Mouse (Mus musculus) embryonic facial prominence, embryonic 15.5 days (tissue): ENCODE data around the gene Mllt3. TPM values are rescaled to one million over a fixed set of nuclear protein-coding genes. Genes with fewer than 3 reads are reported as not detected.

Source experiments
- ATAC-seq: fragments of 200-750 bp; cut with Nextera tagmentation; 2 replicates; pipeline ENCODE4 v1.8.0; 2017; ENCODE audit warnings: low read depth, moderate TSS enrichment; ENCODE audit not compliant: insufficient number of reproducible peaks, low FRiP score, low TSS enrichment
- H3K27ac ChIP-seq: fragments of 300-500 bp; sonication (generic); replicated peaks from 2 replicates; pipeline ENCODE4 v1.5.1; 2015; ENCODE audit warnings: mild to moderate bottlenecking, inconsistent platforms
- H3K27me3 ChIP-seq: fragments of 300-500 bp; sonication (generic); 2 replicates; pipeline ENCODE4 v1.6.1; 2015; ENCODE audit warnings: inconsistent platforms
- H3K36me3 ChIP-seq: fragments of 300-500 bp; sonication (generic); 2 replicates; pipeline ENCODE4 v1.6.1; 2015; ENCODE audit warnings: mild to moderate bottlenecking, inconsistent platforms
- H3K4me1 ChIP-seq: fragments of 300-500 bp; sonication (generic); 2 replicates; pipeline ENCODE4 v1.6.1; 2015; ENCODE audit warnings: inconsistent platforms
- H3K4me2 ChIP-seq: fragments of 300-500 bp; sonication (generic); replicated peaks from 2 replicates; pipeline ENCODE4 v1.6.1; 2015; ENCODE audit warnings: mild to moderate bottlenecking, inconsistent platforms
- H3K4me3 ChIP-seq: fragments of 300-500 bp; sonication (generic); replicated peaks from 2 replicates; pipeline ENCODE4 v1.5.1; 2015; ENCODE audit warnings: mild to moderate bottlenecking, inconsistent platforms
- H3K9ac ChIP-seq: fragments of 300-500 bp; sonication (generic); 2 replicates; pipeline ENCODE4 v1.6.1; 2015; ENCODE audit warnings: inconsistent platforms
- H3K9me3 ChIP-seq: fragments of 300-500 bp; sonication (generic); replicated peaks from 2 replicates; pipeline ENCODE4 v1.6.1; 2016; ENCODE audit warnings: inconsistent platforms
- WGBS: fragments of 180-500 bp; shearing (Covaris S2); methylation state at CpG from one replicate; pipeline ENCODE4 v1.1.7; 2015; 5-methylcytosine and 5-hydroxymethylcytosine counted together
- polyA plus RNA-seq: library from polyadenylated mRNA; unstranded; fragments of >200 nt; fragmentation: Nextera tagmentation; extraction: Ambion mirVana; gene quantifications from 2 replicates; pipeline ENCODE4 v1.2.1, GENCODE M21; 2015

Mllt3 gene
- polyA plus RNA-seq, 1 experiment from 2014 or later = 56.4 TPM

DNA sequence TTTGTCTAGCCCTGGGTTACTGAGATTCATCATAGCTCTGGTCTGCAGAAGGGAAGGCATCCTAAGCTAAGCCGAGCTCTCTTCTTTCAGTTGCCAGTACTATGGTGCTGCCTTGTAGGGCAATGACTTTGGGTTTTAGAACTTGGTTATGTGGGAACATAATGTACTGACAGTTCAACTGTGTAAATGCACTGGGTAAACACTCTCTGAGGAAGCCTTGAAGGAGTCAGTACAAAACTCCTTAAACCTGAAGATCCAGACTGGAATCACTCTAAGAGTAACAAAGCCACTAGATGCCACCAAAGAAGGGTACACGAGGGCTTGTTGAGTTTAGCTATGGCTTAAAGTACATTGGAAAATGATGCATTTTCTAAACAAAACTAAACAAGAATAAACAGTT, 272.1 kb downstream of the Mllt3 start:
- Histone ChIP-seq H3K9me3 (no peaks in the 10 kb centered on the region), H3K4me2 (no peak overlapping the region), H3K4me1 (no peaks in the 10 kb centered on the region), H3K36me3 (no peaks in the 10 kb centered on the region), H3K27ac (no peak overlapping the region), H3K4me3 (no peak overlapping the region), H3K9ac (no peak overlapping the region), H3K27me3 (no peaks in the 10 kb centered on the region)
- no peak for ATAC-seq
- WGBS = 77% methylated on average over 2 of the region's 2 CpGs

DNA sequence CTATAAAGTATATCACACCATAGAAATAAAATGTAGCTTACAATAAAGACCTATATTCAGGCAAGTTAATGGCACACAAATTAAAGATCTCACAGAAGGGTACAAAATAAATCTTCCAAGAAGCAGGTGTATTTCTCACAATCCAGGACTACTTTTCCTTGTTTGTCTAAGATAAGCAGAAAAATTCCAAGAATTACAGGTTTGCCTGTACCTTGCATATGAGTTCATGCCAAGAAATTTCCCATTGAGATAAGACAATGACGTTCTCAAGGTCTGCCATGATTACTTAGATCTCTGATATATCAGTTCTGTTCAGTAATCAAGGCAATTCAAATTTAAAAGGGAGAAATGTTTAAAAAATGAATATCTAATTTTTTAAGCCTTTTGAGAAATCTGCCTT, 272.9 kb downstream of the Mllt3 start:
- WGBS = 92% methylated on average over 1 of the region's 1 CpGs
- Histone ChIP-seq H3K36me3 (no peaks in the 10 kb centered on the region), H3K27ac (no peak overlapping the region), H3K27me3 (no peaks in the 10 kb centered on the region), H3K9me3 (no peaks in the 10 kb centered on the region), H3K4me3 (no peak overlapping the region), H3K9ac (no peak overlapping the region), H3K4me1 (no peaks in the 10 kb centered on the region), H3K4me2 (no peak overlapping the region)
- ATAC-seq = no peak

DNA sequence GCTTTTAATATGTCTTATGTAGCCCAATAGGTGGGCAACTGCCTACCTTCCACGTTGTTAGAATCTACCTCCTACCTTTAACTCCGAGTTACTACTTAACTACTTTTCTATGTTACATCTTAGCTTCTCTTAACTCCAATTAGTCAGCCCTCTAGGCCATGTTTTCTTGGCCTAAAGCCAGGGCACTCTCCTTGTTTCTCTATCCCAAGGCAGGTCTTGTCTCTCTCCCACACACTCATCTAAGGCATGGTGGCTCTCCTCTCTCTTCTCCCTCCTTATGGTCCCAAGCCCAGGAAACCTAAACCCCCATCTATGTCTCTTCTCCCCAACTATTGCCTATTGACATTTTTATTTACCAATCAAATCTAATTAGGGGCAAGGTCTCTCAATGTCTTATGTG, 273.5 kb downstream of the Mllt3 start:
- no peaks in the 10 kb centered on the region for H3K27me3 ChIP-seq
- H3K4me1 ChIP-seq = no peaks in the 10 kb centered on the region
- 47% methylated on average over 2 of the region's 2 CpGs for WGBS
- no peak overlapping the region for H3K4me2 ChIP-seq
- no peaks in the 10 kb centered on the region for H3K9me3 ChIP-seq
- H3K4me3 ChIP-seq = no peak overlapping the region
- ATAC-seq = no peak
- H3K36me3 ChIP-seq = no peaks in the 10 kb centered on the region
- H3K9ac ChIP-seq = no peak overlapping the region
- no peak overlapping the region for H3K27ac ChIP-seq

DNA sequence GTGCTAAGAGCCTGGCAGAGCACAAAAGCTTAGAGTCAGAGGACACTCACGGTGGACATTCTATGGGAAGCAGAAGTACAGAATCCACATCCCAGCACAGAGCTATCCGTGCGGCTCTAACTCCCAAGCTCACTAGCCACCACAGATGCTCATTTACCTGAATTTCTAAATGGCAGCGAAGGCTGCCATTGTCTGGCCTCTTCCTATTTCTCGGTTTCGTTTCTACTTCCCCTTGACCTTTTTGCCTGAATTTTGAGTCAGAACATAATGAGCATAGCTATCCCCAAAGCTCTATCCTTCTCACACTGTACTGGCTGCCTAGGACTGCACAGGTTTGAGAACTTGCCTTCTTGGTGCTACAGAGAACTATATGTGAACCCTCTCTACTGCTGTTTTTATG, 274.1 kb downstream of the Mllt3 start:
- Histone ChIP-seq H3K4me1 (no peaks in the 10 kb centered on the region), H3K9ac (no peak overlapping the region), H3K9me3 (no peaks in the 10 kb centered on the region), H3K4me3 (no peak overlapping the region), H3K36me3 (no peaks in the 10 kb centered on the region), H3K27me3 (no peaks in the 10 kb centered on the region), H3K4me2 (no peak overlapping the region), H3K27ac (no peak overlapping the region)
- WGBS = 87% methylated on average over 6 of the region's 6 CpGs
- no peak for ATAC-seq

DNA sequence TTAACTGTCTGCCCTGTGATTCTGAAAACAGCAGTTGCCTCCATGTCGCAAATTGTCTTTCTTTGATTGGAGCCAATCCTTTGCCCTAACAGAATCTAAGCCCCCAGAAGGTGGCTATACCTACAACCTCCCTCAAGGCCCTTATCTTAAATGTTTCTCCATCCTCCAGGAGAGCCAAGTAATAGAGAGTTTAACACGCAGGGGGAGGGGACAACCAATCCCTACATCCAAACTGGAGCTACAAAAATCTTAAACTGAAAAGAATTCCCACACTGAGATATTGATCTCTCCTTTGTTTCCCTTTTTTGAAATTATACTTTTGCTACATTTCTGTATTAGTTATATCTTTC, 281.7 kb downstream of the Mllt3 start:
- no peak for ATAC-seq
- no peaks in the 10 kb centered on the region for H3K9me3 ChIP-seq
- no peaks in the 10 kb centered on the region for H3K27me3 ChIP-seq
- WGBS = 79% methylated on average over 2 of the region's 2 CpGs
- H3K4me2 ChIP-seq = no peak overlapping the region
- H3K9ac ChIP-seq = no peak overlapping the region
- H3K4me1 ChIP-seq = peaks cover 3% of the 10 kb centered on the region; the same call in 1 of the 2 replicates
- no peak overlapping the region for H3K4me3 ChIP-seq
- H3K36me3 ChIP-seq = no peaks in the 10 kb centered on the region
- H3K27ac ChIP-seq = no peak overlapping the region

DNA sequence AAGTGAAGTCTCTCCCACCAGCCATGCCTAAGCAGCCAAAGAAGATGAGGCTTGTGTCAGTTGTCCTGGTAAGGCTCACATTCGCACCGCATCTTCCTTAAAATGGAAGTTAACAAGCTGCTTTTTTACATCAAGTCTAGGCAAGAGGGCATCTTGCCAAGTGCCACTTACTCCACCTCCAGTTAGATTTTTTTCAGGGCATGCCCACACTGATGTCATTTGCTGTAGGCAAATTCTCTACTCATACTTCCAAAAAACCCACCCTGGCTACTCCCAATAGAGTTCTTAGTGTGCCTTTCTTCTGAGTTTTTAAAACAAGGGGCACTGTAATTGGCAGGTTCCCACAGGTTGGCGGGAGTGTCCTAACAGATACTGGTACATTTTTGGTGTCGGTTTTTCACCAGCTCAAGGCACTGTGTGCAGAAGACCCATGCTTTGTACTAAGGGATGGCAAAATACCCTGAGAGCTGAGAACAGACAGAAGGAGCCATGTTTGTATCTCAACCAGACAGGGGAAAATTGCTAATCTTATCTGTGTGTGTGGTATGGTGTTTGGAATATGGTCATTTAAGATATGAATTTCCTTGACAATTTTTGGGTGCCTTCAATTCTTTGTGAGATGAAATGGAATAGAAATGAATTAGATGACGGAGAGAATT, 282.2 kb downstream of the Mllt3 start:
- H3K4me2 ChIP-seq = no peak overlapping the region
- 67% methylated on average over 5 of the region's 5 CpGs for WGBS
- H3K27ac ChIP-seq = no peak overlapping the region
- H3K4me3 ChIP-seq = no peak overlapping the region
- H3K9ac ChIP-seq = no peak overlapping the region
- no peaks in the 10 kb centered on the region for H3K27me3 ChIP-seq
- H3K36me3 ChIP-seq = no peaks in the 10 kb centered on the region
- H3K4me1 ChIP-seq = peaks cover 3% of the 10 kb centered on the region; the same call in 1 of the 2 replicates
- no peaks in the 10 kb centered on the region for H3K9me3 ChIP-seq
- ATAC-seq = no peak

DNA sequence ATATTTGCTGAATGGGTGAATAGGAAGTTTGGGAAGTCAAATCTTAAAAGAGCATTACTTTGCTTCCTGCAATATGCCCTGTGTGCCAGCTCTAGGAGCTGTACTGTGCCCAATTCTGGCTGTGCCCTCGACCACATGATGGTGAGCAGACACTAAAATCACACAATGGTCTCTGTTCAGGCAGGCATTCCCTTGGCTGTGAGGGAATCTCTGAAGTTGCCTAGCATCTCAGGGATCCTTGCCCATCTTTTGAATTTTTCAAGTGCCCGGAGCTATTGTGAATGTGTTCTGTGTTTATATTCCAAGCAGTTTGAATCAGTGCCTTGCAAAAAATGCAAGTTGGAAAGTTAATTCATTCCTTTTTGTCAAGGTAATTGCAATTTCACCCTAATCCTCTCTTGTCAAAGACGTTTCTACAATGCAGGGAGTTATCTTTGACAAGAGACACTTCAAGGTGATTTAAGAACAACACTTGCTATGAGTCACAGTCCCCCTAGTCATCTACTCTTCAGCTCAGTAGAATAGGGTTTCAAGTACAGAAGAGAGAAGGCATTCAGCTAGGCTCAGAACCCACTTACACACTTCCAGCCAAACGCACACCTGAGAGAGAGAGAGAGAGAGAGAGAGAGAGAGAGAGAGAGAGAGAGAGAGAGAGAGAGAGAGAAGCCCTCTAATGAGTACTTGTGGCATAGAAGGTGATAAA, 283.5 kb downstream of the Mllt3 start:
- H3K9ac ChIP-seq = no peak overlapping the region
- H3K9me3 ChIP-seq = no peaks in the 10 kb centered on the region
- H3K4me3 ChIP-seq = no peak overlapping the region
- H3K27ac ChIP-seq = no peak overlapping the region
- WGBS = 29% methylated on average over 4 of the region's 4 CpGs
- ATAC-seq = no peak
- peaks cover 3% of the 10 kb centered on the region; the same call in 1 of the 2 replicates for H3K4me1 ChIP-seq
- no peaks in the 10 kb centered on the region for H3K36me3 ChIP-seq
- no peaks in the 10 kb centered on the region for H3K27me3 ChIP-seq
- H3K4me2 ChIP-seq = no peak overlapping the region

DNA sequence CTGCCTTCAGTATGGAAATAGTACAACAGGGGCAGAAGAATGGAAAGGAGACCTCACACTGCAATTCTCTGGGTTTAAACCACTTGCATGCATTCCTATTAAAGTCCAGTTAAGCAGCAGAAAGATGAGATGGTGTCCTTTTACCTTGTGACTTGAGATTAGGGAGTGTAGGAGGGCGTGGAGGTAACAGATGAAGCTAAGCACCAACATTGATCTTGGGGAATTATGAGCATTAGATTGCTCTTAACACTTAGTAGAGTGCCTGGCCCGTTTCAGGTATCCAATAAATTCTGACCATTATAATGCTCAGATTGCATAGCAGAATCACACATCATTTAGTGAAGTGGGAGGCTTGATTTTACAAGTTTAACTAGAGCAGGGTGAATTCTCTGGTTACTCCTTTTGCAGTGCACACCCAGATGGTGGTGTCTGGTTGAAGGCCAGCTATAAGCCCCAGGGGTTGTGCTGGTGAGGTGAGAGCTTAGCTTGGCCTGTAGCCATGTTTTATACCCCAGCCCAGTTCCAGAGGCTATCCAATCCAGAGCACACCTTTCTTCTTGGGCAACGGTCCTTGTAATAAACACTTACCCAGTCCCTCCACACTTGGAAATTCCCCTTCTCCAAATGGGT, 288.0 kb downstream of the Mllt3 start:
- H3K4me2 ChIP-seq = no peak overlapping the region
- no peaks in the 10 kb centered on the region for H3K36me3 ChIP-seq
- no peak overlapping the region for H3K27ac ChIP-seq
- 71% methylated on average over 3 of the region's 3 CpGs for WGBS
- no peak for ATAC-seq
- no peak overlapping the region for H3K9ac ChIP-seq
- H3K4me1 ChIP-seq = peaks cover 3% of the 10 kb centered on the region; the same call in 1 of the 2 replicates
- H3K9me3 ChIP-seq = no peaks in the 10 kb centered on the region
- H3K4me3 ChIP-seq = no peak overlapping the region
- no peaks in the 10 kb centered on the region for H3K27me3 ChIP-seq

DNA sequence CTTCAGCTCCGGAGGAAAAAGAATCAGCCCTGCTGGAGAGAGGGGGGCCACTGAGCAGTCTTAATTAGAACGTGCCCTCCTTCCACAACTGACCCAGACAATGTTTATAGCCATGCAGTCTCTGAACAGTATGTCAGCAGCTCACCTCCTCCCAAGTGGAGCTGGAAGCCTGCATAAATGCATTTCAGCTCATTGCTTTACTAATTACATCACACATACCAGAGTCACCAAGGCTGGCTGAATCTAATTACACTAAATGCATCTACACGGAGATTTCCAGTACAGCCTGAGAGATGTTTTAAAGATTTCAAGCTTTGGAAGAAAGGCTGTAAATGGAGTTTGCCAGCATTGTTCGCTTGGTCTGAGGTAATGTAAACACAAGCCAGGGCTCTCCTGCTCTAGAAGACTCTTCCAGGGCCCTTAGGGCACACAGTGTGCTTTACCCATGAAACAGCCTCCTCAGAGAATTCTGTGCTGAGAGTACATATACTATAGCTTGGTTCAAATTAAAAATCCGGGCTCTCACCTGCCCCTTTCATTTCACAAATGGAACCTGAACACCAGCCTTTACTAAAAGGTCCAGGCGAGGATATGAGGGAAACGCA, 293.5 kb downstream of the Mllt3 start:
- peak; percentile 65; the same call in 1 of the 2 replicates for ATAC-seq
- Histone ChIP-seq H3K9ac (no peak overlapping the region), H3K4me1 (peaks cover 17% of the 10 kb centered on the region), H3K27ac (peak overlapping the region; percentile 63), H3K4me3 (no peak overlapping the region), H3K9me3 (no peaks in the 10 kb centered on the region), H3K4me2 (no peak overlapping the region), H3K27me3 (no peaks in the 10 kb centered on the region), H3K36me3 (no peaks in the 10 kb centered on the region)
- WGBS = 35% methylated on average over 7 of the region's 7 CpGs

DNA sequence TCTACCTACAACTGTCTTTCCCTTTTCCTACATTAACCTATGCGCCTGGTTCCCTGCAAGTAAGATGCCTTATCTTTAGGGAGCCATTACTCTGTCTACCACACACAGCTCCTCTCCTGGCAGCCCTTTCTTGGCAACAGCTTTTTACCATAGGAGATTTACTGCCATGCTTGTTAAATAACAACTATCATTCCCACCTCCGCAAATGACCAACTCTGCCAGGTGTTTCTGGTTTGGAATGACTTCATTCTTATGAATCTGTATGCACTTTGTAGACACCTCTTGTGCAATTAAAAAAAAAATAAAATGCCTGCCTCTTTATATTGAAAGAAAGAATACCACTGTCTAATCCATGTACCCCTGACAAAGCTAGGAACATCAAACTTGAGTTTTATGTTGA, 294.1 kb downstream of the Mllt3 start:
- H3K27me3 ChIP-seq = no peaks in the 10 kb centered on the region
- 76% methylated on average over 2 of the region's 2 CpGs for WGBS
- H3K4me2 ChIP-seq = no peak overlapping the region
- H3K27ac ChIP-seq = peak overlapping the region; percentile 63
- no peak overlapping the region for H3K4me3 ChIP-seq
- no peak overlapping the region for H3K9ac ChIP-seq
- H3K9me3 ChIP-seq = no peaks in the 10 kb centered on the region
- H3K4me1 ChIP-seq = peaks cover 17% of the 10 kb centered on the region
- no peak for ATAC-seq
- no peaks in the 10 kb centered on the region for H3K36me3 ChIP-seq

DNA sequence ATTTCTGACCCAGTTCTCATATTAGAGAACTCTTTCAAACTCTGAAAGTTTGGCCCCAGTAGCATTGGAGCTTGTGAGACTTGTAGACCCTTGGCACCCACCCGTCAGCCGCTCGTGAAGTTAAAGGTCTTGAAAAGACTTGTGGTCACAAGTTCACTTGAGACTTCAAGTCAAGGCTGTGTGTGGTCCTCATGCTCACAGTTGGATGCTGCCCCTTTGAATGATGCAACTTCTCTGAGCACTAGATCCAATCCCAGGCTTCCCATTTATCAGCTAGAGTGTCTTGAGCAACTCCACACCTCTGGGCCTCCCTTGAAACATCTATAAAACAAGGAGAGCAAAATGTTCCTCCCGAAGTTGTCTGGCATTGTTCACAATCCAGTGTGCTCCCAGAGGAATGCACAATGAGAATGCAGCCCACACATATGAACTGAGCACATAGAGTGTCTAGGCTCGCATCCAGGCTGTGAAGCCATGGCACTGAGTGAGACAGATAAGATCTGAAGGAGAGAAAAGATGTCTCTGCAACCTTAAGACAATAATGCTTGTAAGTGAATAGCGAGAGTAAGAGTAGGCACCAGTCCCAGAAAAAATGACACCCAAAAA, 295.9 kb downstream of the Mllt3 start:
- Histone ChIP-seq H3K4me3 (no peak overlapping the region), H3K9me3 (no peaks in the 10 kb centered on the region), H3K36me3 (no peaks in the 10 kb centered on the region), H3K27ac (no peak overlapping the region), H3K4me1 (peaks cover 17% of the 10 kb centered on the region), H3K9ac (no peak overlapping the region), H3K4me2 (no peak overlapping the region), H3K27me3 (no peaks in the 10 kb centered on the region)
- no peak for ATAC-seq
- WGBS = 81% methylated on average over 6 of the region's 6 CpGs
